Mouse (Mus musculus): ENCODE data around the gene Ube2q1. TPM values are rescaled to one million over a fixed set of nuclear protein-coding genes. Genes with fewer than 3 reads are reported as not detected.

Gene Ube2q1
- 8.3 and 11.3 TPM in 2 replicates for polyA plus RNA-seq (2021; fragmentation: Nextera tagmentation)
- long read RNA-seq, experiment 1, partial matches to known transcripts: 17 of 22 reads
- long read RNA-seq, experiment 1, other reads (novel, unspliced or antisense): 1 of 22 reads
- long read RNA-seq, experiment 2, partial matches to known transcripts: 19 of 23 reads
- long read RNA-seq, experiment 2, other reads (novel, unspliced or antisense): 3 of 23 reads

GRCm38 (mm10) chr3:89772968-89773709 is at the start of gene Ube2q1:
Gene Ube2q1 (plus strand): TSS chr3:89773616.

GRCm38 (mm10) chr3:89764119-89764724 is 9.2 kb upstream of the Ube2q1 start, which contains the start of gene Chrnb2:
Gene Chrnb2 (minus strand): TSS chr3:89764632.

GRCm38 (mm10) chr3:89830815-89831591 is 57.6 kb downstream of the Ube2q1 start, which contains the start of gene She:
Gene She (plus strand): TSS chr3:89831370.

Other genes with a start within 250 kb of the Ube2q1 start
- gene Adar, start 58.6 kb upstream of the Ube2q1 start, polyA plus RNA-seq (2021; fragmentation: Nextera tagmentation): 22.8 and 57.0 TPM in 2 replicates
- 11.2 and 13.0 TPM in 2 replicates for gene Chrnb2, start 9.0 kb upstream of the Ube2q1 start, polyA plus RNA-seq (2021; fragmentation: Nextera tagmentation)
- gene She, start 57.8 kb downstream of the Ube2q1 start, polyA plus RNA-seq (2021; fragmentation: Nextera tagmentation): 0.27 and 0.67 TPM in 2 replicates
- gene Il6ra, start 139.6 kb downstream of the Ube2q1 start, polyA plus RNA-seq (2021; fragmentation: Nextera tagmentation): 1.7 and 2.9 TPM in 2 replicates
- 5.0 and 7.0 TPM in 2 replicates for gene Atp8b2, start 189.9 kb downstream of the Ube2q1 start, polyA plus RNA-seq (2021; fragmentation: Nextera tagmentation)
- gene Hax1, start 225.2 kb downstream of the Ube2q1 start, polyA plus RNA-seq (2021; fragmentation: Nextera tagmentation): 105 and 114 TPM in 2 replicates